Mouse (Mus musculus) stomach, embryonic 15.5 days (tissue): ENCODE measurements at regions not wholly inside any gene's neighbourhood (a gene's known extent, or its start where the extent isn't known, plus 50 kb on each side); places are given as distances from the start of the nearest gene placed in this dataset.

ENCODE experiments used
- ATAC-seq: fragments of 200-750 bp; cut with Nextera tagmentation; 2 replicates; pipeline ENCODE4 v1.8.0; 2017; ENCODE audit warnings: low read depth, moderate number of reproducible peaks, moderate TSS enrichment; ENCODE audit not compliant: insufficient read depth, low FRiP score
- H3K27ac ChIP-seq: fragments of 300-500 bp; sonication (generic); 2 replicates; pipeline ENCODE4 v1.5.1; 2015; ENCODE audit warnings: mild to moderate bottlenecking, inconsistent platforms
- H3K27me3 ChIP-seq: fragments of 300-500 bp; sonication (generic); replicated peaks from 2 replicates; pipeline ENCODE4 v1.6.1; 2015; ENCODE audit warnings: inconsistent platforms
- H3K36me3 ChIP-seq: fragments of 300-500 bp; sonication (generic); 2 replicates; pipeline ENCODE4 v1.6.1; 2015; ENCODE audit warnings: inconsistent platforms
- H3K4me1 ChIP-seq: fragments of 300-500 bp; sonication (generic); 2 replicates; pipeline ENCODE4 v1.6.1; 2015; ENCODE audit warnings: inconsistent platforms
- H3K4me2 ChIP-seq: fragments of 300-500 bp; sonication (generic); 2 replicates; pipeline ENCODE4 v1.6.1; 2015; ENCODE audit warnings: mild to moderate bottlenecking, inconsistent platforms
- H3K4me3 ChIP-seq: fragments of 300-500 bp; sonication (generic); replicated peaks from 2 replicates; pipeline ENCODE4 v1.5.1; 2015; ENCODE audit warnings: inconsistent platforms
- H3K9ac ChIP-seq: fragments of 300-500 bp; sonication (generic); 2 replicates; pipeline ENCODE4 v1.6.1; 2015; ENCODE audit warnings: inconsistent platforms
- H3K9me3 ChIP-seq: fragments of 300-500 bp; sonication (generic); 2 replicates; pipeline ENCODE4 v1.6.1; 2016; ENCODE audit warnings: inconsistent platforms
- WGBS: fragments of 180-500 bp; shearing (Covaris S2); methylation state at CpG from one replicate; pipeline ENCODE4 v1.1.7; 2015; 5-methylcytosine and 5-hydroxymethylcytosine counted together

DNA sequence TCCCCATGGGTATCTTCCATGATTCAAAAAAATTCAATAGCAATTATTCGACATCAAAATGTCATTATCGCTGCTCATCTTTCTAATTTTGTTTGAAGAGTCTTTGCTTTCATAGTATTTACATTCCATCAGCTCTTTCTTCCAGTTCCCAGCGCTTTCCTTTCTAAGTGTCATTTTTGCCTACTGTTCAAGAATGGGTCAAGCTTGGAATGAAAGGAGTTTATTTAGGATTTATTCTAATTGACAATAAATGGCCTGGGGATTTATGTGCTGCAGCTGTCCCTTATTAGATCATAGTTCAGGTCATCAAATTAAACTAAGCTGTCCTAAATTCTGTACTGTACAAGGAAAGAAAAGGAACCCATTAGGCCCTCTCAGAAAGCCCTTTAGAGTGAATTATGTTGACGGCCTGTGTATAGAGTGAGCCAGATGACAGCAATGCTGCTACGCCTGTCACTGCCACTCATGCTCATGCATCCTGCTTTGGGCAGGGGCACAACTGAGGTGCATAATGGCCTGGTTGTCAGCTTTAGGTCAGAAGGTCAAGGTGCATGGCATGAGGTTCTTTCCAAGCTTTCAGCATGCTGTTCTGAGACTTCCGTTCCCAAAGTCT, 860.4 kb upstream of the Slc10a2 start:
- Histone ChIP-seq H3K27me3 (no peaks in the 10 kb centered on the region), H3K4me3 (no peak overlapping the region), H3K36me3 (no peaks in the 10 kb centered on the region), H3K4me2 (no peak overlapping the region), H3K9me3 (no peaks in the 10 kb centered on the region), H3K27ac (no peak overlapping the region), H3K9ac (no peak overlapping the region), H3K4me1 (no peaks in the 10 kb centered on the region)
- 47% methylated on average over 6 of the region's 6 CpGs for WGBS
- no peak for ATAC-seq

DNA sequence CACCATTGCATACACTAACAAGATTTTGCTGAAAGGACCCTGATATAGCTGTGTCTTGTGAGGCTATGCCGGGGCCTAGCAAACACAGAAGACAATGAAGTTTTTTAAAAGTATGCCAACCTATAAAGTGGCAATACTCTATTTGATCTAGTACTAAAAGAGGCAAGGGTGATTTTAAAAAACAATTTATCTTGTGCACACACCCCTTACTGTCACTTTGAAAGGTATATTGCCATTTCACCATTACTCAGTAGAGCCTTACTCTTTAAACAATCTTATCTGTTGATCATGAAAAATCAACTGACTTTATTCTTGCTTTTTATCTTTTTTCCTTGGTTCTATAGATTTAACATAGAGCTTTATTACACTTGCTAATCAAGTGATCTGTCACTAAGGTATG, 859.1 kb upstream of the Slc10a2 start:
- no peaks in the 10 kb centered on the region for H3K4me1 ChIP-seq
- H3K27ac ChIP-seq: no peak overlapping the region
- no peaks in the 10 kb centered on the region for H3K9me3 ChIP-seq
- no peak overlapping the region for H3K4me2 ChIP-seq
- no peak overlapping the region for H3K9ac ChIP-seq
- H3K36me3 ChIP-seq: no peaks in the 10 kb centered on the region
- ATAC-seq: peak; percentile 83
- no peak overlapping the region for H3K4me3 ChIP-seq
- 49% methylated on average over 1 of the region's 1 CpGs for WGBS
- no peaks in the 10 kb centered on the region for H3K27me3 ChIP-seq

DNA sequence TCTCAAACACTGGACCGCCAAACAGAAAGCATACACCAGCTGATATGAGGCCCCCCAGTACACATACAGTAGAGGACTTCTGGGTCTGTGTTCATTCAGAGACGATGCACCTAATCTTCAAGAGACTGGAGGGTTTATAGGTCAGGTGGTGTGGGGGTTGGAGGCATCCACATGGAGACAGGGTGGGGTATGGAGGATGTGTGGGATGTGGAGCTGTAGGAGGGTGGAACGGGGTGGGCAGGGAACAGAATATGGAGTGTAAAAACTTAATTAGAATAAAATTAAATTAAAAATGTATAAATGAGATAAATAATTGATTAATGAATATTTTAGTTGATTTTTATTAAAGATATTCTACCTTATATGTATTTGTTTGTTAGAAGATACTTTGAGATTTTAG, 832.9 kb upstream of the Slc10a2 start:
- H3K9ac ChIP-seq: no peak overlapping the region
- no peak overlapping the region for H3K27ac ChIP-seq
- no peaks in the 10 kb centered on the region for H3K36me3 ChIP-seq
- no peaks in the 10 kb centered on the region for H3K27me3 ChIP-seq
- 77% methylated on average over 3 of the region's 3 CpGs for WGBS
- H3K4me3 ChIP-seq: no peak overlapping the region
- H3K4me1 ChIP-seq: no peaks in the 10 kb centered on the region
- H3K9me3 ChIP-seq: no peaks in the 10 kb centered on the region
- no peak for ATAC-seq
- no peak overlapping the region for H3K4me2 ChIP-seq

GRCm38 (mm10) chr8:5918136-5918535, 813.0 kb upstream of the Slc10a2 start:
- Histone ChIP-seq H3K4me1 (no peaks in the 10 kb centered on the region), H3K4me3 (no peak overlapping the region), H3K4me2 (no peak overlapping the region), H3K36me3 (no peaks in the 10 kb centered on the region), H3K27me3 (no peaks in the 10 kb centered on the region), H3K9ac (no peak overlapping the region), H3K27ac (no peak overlapping the region), H3K9me3 (no peaks in the 10 kb centered on the region)
- ATAC-seq: no peak
- 42% methylated on average over 1 of the region's 1 CpGs for WGBS
